Mouse (Mus musculus): Measurements from ENCODE around the gene Esr1.

Gene Esr1

DNA sequence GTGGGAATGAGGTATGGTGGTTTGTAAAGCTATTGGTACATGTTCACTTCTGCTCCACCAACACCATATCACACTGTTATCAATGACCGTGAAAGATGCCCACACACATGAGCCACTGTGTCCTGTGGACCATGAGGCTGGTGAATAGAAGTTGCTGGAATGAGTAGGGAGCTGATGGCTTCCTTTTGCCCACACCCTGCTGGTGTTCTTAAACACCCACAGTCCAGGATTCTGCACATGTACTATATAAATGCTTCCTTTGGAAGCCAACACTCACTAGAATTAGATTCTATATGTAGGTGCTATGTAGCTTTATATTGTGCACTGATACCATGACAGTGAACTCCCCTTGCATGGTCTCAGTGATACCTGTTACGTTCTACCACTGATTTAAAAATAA lies 365.2 kb downstream of the Esr1 start:
- intact Hi-C loops (cut with DNase I): no loop called here

DNA sequence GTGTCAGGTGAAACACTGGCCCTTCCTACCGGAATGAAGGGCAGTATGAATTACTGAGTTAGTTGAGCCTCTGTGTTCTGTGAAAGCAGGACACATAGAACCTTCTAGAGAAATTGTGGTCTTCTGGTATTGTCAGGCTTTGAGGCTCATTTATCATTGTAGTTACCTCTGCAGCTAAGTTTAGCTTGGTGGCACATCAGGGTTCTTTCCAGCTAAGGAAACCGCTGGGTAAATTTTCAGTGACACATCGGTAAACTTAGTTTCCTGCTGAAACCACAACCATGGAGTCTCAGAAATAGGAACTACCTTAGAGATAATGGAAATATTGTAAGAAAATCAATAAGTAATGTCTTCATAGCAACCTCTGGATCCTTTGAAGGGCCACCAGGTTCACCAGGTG lies 366.0 kb downstream of the Esr1 start:
- intact Hi-C loops (cut with DNase I): no loop called here

DNA sequence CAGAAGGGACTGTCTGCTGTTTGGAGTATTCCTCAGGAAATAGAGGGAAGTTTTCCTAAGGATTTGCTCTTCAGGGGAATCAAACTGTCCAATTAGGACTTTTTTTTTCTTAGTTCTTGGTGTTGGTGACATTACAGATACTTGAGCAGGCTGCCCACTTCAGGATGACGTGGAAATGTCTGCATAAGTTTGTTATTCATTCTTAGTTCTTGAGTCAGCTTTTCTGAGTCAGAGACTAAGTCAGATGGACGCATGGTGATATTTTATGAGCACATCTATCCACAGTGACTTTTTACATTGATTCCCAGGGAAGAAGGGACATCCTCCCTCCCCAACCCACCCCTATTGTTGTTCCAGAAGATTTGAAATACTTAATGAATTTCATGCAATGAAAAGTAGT lies 372.5 kb downstream of the Esr1 start:
- intact Hi-C loops (cut with DNase I): no loop called here

DNA sequence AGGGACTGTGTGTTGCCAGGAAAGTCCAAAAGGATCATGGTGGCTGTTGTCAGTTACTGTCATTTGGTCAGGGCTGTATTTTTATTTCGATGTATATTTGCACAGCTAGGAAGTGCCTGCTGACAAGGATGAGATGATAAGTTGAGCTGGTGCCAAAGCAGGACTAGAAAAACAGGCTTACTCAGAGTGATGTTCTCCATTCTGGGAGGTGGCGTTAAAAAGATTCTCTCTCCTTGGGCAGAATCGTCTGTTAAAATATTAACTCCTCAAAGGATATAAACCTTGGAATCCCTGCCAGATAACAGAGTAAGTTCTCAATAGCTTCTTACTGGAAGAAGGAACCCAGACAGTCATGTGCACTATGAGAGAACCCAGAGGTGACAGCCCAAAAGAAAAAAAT lies 382.4 kb downstream of the Esr1 start:
- intact Hi-C loops (cut with DNase I): no loop called here

DNA sequence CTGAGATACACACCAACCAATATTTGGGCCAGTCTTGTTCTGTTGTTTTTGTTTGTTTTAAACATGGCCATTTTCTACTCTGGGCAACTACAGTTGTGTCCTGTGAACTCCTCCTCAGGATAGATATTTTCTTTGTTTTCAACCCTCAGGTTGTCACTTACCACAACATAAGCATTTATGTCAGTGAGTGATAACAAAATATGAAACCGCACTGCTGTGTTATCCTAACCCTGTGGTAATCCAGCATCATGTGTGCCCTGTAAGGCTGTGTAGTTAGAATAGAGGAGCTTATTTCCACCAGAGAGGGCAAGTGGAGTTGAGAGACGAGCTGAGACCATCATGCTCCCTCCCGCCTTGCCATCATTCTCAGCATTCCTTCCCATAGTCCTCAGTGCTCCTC lies 385.2 kb downstream of the Esr1 start:
- intact Hi-C loops (cut with DNase I): no loop called here

DNA sequence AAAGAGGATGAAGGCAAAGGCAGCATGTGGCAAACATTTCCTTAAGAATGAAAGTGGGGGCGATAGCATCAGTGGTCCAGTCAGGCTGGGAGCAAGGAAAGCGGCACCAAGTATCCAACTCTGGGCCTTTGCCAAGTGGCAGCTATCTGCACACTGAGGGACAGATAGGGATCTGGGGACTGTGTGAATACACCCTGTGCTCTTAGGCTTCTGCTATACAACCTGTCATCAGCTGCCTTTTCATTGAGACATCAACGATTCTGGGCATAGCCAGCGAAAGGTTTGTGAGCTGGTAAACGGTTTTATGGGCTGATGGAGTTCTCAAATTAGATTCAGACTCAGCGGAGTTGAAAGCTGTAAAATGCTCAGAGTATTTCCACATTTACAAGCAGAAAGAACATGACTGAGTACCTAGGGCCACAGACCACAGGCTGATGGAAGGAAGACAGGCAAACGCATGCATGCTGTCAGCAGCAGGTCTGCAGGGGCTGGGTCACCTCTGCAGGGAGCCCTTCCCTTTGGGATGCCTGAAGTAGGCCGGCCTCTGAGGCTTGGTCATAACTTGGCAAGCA lies 397.5 kb downstream of the Esr1 start:
- intact Hi-C loops (cut with DNase I): no loop called here

DNA sequence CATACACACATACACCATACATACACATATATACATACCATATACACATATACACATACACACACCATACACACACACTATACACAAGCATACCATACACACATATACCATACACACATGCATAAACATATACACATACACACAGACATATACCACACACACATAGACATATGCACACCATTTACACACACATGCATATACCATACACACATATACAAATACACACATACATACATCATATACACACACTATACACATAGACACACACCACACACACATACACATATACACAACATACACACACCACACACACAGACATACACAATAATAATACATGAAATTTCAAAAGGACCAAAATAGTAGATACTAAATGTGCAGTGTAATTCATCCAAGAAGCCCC lies 400.6 kb downstream of the Esr1 start:
- intact Hi-C loops (cut with DNase I): no loop called here

DNA sequence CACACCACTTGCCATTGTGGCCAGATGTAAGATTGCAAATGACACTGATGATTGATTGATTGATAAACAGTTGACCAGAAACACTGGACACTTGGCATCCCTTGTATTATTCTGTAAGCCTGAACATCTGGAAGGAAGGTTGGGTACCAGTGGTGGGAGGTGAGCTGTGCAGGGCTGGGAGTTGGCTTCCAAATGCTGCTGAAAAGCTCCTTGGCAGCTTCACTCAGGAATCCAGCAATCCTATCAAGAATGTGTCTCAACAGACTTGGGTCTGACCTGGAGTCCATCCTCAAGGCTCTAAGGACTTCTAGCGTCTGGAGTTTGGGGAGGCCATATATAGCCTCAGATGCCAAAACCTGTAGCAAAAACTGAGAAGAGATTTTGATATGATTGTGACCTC lies 403.6 kb downstream of the Esr1 start:
- intact Hi-C loops (cut with DNase I): no loop called here

DNA sequence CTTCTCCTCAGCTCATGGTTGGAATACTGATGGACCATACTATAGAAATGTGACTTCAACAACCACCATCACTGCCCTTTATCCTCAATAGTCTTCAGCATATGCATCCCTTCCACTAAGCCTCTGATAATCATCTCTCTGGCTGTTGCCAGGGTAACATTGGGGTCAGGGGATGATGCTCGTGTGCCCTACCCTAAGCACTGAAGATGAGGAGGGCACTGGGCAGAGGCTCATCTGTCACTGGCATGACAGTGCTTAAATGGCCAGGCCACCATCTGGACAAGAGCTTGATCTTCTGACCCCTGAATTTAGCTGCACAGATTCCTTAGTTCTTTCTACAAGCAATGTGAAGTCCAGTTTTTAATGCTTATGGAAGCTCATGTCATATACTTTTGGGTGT lies 405.8 kb downstream of the Esr1 start:
- intact Hi-C loops (cut with DNase I): no loop called here

DNA sequence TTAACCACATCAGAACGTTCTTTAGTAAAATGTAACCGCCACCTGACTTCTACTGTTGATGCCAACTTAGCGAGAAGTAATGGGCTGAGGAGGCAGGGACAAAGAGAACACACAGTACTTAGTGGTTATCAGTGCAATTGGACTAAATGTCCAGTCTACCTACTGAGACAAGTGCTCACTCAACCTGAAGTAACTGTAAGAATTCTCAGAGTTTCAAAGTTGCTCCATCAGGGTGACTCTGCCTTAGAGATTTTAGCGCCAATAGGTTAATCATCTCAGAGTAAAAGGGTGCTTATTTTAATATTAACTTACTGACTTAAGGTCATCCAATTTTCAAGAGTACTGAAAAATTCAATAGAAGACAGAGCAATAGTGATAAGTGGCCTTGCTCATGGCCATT lies 414.5 kb downstream of the Esr1 start:
- intact Hi-C loops (cut with DNase I): no loop called here

DNA sequence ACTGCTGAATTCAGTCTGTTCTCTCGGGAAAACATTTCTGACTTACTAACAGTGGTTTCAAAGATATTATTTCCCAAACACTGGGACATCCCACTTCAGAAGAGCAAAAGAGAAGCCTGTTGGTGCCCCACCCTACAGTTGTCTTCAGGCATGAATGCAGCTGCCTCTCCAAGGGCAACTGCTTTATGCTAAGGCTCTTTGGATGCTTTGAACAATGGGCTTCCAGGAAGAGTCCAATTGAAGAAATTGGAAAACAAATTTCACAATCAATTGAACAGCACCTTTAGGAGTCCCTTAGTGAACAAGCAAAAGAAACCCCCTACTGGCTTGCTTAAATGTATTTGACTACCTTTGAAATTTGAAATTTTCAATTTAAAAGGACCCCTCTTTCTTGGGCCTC lies 415.8 kb downstream of the Esr1 start:
- intact Hi-C loops (cut with DNase I): no loop called here

DNA sequence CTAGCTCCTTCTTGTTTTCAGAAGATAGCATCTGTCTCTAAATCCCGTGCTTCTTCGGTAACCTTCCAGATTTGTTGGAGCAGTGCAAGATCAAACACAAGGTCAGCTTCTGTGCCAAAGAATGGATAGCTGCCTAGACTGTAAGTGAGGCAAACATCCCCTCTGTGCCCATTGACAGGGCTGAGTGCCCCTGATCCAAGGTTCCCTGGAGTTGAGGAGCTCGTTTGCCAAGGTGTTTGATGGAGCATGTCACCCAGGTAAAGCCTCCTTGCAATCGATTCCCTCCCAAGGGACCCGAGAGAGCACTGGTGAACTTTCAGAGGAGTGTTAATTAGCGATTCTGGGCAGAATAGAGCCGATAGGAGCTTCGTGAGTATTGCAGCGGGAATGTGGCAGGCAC lies 416.9 kb downstream of the Esr1 start:
- intact Hi-C loops (cut with DNase I): no loop called here

DNA sequence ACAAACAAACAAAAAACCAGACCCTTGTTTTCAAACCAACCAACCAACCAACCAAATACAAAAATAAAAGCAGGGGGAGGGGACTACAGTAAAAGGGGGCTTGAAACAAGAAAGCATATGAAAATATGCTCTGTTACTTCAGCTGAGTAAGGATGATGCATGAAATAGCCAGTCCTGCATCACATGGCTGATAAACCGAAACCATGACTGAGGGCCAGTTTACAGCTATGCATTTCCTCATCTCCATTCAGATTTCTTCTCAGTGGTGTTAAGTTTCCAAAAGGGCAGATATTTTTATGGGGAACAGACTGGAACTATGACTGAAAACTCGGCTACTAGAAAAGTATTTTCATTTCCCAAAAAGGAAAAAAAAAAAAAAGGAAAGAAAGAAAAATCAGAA lies 417.8 kb downstream of the Esr1 start:
- intact Hi-C loops (cut with DNase I): no loop called here

DNA sequence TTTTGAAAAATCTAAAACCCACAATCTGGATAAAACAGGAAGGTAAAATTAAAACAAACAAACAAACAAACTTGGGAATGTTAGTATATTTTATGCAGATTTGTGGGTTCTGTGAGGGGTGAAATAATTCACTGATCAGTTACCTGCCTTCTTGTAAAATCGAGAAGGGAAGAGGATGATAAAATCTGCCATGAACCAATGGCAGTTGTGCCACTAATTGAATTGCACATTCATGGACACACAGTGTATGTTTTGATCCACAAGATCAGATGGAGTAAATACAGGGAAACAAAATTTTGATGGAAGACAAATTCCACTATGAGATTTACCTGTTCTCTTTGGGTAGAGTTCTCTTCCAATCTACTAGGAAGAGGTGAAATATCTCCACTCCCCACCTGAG lies 418.5 kb downstream of the Esr1 start:
- intact Hi-C loops (cut with DNase I): no loop called here

DNA sequence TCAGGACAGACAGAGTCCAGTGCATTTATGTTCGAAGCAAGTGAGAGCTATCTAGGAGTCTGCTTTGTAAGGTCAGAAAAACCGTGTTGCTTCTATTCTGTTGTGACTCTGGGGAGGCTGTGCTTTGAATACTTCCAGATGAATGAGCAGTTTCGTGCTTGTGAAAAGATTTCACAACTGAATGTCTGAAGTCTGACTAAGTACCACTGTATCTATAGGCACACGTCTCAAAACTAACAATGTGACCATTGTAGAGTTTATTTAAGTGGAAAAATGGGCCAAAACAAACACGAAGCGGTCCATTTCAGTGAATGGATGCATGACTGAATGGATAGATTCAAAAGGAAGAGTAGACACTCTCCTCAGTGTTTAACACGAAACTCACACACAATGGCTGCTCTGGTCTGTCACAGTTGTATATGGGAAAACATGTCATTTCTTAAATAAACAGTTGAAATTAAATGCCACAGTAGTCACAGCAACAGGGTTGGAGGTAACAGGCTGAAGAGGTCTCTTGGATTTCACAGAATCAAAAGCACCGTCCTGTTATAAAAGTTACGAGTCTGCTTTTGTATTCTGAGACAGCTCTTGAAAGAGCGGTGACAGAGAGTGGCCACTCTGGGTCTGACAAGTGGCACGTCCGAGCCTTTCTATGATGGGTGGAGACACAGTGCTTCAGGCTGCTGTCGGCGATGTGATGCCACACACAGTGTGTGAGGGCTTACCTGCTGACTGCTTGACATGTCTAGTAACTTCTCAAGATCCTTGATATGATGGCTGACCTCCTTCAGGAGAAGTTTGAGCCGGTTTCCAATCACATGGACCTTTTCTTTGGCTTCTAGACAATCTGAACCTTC lies 421.0 kb downstream of the Esr1 start:
- intact Hi-C loops (cut with DNase I): no loop called here

DNA sequence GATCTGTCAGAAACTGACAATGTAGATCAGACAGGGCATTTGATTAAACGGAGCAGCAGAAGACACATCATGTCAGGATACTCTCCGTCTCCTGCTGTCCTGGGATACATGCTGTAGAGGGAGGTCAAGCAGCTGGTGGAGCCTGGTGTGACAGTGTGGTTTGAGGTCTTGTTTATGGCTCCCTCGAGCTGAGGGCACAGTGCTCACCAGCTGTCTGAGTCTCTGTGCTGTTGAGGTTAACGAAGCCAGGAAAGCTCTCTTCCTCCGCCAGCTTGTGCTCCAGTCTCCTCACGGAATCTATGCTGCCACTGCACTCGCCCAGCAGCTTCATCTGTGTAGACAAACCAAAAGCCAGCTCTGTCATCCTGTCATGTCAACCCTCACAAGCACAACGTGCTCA lies 429.9 kb downstream of the Esr1 start:
- intact Hi-C loops (cut with DNase I): no loop called here

DNA sequence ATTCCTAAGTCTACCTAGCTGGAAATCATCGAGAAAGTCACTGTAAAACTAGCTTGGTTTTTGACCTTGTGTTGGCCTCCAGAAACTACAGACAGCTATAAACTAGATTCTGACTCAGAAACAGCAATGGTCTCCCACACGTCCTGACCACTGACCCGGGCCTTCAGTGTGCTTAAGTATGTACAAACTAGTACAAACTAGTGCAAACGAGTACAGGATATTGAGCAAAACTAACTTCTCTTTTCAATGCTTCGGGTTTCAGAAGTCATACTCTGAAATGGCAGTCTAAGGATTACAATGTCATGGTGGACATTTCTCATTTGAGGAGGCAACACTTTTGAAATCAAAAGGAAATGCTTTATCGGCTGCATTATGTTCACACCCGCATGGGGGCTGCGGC lies 433.1 kb downstream of the Esr1 start:
- intact Hi-C loops (cut with DNase I): no loop called here

DNA sequence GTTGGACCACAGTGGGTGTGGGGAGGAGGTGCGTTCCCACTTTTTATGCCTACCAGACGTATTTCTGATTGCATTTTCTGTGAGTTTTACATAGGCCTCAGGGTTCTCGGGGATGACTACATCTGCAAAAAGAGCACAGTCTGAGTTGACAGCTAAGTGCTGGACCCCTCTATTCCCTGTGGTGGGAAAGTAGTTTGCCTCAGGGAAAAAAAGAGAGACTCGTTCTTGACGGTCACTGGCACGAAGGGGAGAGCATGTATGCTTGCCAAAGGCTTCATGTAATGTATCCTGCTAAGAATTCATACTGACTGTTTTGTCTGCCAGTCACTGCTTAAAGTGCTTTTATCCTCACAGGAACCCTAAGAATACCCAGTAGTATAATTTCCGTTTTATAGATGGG lies 433.8 kb downstream of the Esr1 start:
- intact Hi-C loops (cut with DNase I): no loop called here

DNA sequence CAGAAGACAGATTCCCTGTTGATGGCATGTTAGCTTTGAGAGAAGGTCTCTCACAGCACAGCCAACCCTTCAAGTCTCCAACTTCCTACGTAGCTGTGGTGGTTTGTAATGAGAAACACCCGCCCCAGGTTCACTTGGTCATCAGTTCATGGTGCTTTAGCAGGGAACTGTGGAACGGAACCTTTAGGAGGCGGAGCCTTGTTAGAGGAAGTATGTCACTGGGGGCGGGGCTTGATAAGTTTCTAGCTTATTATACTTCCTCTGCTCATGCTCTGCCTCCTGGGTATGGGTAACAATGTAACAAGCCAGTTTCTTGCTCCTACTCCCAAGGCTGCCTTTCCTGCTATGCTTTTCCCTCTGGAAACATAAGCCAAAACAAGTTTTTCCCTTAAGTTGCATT lies 434.3 kb downstream of the Esr1 start:
- intact Hi-C loops (cut with DNase I): no loop called here

All from adrenal gland (tissue).